Mouse (Mus musculus) urinary bladder, adult 18-20 months (tissue): ENCODE measurements around the gene Chrm5.
"Not testable (repeated sequence)": the region's sequence is repeated elsewhere in the genome, so short reads cannot be mapped to it uniquely, and the experiment has no call there.

Experiments
- DNase-seq, 2 experiments: peaks; one replicate each; pipeline ENCODE4 v3.0.0; 2022; ENCODE audit warnings: low spot score in 2 of 2, mixed read lengths in 2 of 2

The Chrm5 gene

DNA sequence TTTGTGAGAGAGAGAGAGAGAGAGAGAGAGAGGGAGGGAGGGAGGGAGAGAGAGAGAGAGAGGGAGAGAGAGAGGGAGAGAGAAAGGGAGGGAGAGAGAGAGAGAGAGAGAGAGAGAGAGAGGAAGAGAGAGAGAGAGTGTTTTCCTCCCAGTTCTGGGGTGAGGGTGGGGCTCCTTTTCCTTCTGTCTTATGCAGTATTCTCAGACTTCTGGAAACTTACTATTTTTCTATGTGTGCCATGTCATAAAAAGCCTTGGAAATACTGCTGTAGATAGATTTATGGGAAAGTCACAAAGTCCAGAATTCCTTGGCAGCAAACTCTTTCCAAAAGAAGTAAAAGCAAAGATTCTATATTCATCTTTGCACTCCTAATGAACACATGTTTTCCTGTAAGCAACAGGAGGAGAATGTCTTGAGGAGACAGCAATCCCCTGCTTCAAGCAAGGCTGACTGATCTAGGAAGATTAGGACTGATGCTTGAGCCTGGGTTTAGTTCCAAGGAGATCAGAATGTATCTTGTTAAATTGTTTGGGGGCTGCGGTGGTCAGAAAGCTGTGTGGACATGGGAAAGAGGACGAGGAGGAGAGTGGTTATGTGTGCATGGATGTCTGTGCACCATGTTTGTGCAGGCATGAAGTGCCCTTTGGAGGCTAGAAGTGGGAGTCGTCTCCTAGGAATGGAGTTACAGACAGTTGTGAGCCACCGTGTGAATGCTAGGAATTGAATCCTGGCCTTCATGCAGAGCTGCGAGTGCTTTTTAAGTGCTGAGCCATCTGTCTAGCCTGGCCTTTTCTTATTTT lies 2.2 kb upstream of the Chrm5 start:
- no peak for DNase-seq

DNA sequence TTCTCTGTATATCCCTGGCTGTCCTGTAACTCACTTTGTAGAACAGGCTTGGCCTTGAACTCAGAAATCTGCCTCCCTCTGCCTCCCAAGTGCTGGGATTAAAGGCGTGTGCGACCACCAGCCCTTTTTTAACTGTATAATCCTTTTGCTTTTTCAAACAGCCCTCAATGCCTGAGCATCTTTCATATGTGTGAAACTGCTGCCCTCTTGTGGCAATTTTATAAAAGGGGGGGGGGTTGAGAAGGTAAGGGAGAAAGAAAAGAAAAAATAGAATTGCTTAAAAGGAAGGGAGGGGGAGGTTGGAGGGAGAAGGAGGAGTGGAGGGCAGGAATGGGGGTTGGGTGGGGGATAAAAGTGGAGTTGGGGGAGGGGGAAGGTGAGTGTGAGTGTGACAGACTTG lies 995 bp upstream of the Chrm5 start:
- DNase-seq: no peak

DNA sequence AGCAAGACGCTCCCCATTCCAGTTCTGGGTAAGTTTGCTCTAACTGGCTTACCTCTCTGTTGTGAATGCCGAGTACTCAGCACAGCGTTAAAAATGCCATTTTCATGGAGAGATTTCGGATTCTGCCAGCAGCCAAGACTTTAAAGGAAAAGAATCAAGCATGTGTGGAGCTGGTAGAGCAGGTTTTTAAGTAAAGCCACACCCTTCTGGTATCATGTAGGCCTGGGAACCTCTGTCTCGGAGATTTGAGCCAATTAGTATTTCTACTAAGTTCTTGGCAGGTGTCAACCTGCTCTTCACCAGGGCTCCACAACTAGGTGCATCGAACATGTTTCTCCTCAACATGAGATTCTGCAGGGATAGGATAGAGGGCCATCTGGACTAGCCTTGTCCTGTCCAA lies 4.0 kb downstream of the Chrm5 start:
- no peak for DNase-seq

DNA sequence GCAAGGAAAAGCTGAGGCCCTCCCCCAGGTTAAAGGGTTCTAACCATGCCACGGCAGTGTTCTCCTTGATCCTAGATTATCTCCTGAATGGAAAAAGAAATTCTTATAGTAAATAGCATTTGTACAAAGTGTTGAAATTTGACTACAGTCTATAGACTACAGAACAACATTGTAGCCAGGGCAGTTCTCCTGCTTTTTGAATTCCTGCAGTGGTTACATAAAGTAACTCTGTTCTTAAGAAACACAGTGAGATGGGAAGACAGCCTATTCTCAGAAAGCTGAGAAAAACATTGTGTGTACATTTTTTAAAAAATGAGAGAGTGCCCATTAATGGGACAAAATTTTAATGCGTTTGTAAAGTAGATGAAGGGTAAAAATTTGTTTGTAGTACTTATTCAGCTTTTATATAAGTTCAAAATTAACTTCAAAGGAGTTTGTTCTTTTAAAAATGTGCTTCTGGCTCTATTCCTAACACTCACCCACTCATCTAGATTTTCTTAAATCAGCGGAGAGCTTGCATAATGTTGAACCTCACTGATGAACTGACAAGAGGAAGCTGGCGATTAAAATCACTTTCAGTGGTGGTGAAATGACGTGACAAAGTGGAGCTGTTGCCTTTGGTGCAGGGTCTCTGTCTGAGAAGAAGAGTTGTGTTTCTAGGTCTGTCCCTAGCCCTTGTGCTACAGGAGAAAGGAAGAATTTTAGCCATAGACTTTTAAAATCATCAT lies 5.4 kb downstream of the Chrm5 start:
- DNase-seq: no peak

DNA sequence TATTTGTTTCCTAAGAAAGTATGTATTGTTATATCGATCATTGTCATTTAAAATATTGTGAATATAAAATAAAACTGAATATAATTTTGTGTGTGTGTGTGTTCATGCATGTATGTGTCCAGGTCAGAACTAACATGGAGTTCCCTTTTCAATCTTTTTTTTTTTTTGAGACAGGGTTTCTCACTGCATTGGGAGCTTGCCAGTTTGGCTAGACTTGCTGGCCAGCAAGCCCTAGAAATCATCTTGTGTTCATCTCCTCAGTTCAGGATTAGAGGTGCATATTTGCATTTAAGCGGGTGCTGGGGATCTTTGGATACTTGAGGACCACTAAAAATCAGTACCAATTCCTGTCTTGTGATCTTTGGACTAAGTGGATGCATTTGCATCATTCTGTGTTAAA lies 8.5 kb downstream of the Chrm5 start:
- no peak for DNase-seq

DNA sequence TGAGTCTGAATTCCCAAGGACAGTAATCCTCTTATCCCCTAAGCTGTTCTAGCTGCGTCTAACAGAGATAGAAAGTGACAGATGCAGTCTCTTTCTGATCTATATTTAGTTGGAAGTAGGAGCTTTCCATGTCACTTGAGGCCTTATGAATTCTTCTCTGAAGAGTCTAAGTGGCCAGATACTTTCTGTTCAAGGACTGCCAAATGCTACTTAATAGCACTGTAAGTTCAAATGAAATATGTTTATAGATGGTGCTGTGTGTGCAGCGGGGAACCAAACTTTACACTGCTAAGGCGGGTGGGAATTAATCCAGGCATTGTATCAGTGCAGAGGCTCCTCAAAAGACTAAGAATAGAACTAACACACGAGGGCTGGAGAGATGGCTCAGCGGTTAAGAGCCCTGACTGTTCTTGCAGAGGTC lies 9.6 kb downstream of the Chrm5 start:
- DNase-seq: no peak

DNA sequence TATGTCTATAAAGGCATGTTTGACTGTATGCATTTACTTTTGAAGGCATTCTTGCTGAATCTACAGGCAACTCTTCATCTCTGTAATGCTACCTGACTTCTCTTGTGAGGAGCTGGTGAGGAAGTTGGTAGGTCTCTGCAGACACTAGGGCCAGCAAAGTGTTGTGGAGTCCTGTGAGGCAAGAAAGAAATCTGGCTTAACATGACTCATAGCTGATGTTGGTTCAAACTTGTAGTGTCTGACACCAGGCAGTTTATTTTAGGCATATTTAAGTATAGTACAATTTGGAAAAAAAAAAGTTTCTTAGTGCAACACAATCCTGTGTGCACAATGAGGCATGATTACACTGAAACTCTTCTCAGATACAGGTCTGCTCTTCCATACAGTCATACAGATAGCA lies 11.0 kb downstream of the Chrm5 start:
- no peak for DNase-seq

DNA sequence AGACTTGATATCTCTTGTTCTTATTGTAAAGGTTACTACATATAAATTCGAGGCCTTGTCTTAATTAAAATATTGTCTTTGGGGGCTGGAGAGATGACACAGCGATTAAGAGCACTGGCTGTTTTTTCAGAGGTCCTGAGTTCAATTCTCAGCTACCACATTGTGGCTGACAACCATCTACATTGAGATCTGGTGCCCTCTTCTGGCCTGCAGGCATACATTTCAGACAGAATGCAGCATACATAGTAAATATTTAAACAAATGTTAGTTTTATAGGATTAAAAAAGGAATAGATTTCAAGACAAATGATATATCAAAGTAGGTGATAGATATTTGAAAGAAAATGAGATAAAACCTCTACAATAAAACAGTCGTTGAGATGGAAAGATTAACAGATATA lies 20.0 kb downstream of the Chrm5 start:
- DNase-seq: no peak

DNA sequence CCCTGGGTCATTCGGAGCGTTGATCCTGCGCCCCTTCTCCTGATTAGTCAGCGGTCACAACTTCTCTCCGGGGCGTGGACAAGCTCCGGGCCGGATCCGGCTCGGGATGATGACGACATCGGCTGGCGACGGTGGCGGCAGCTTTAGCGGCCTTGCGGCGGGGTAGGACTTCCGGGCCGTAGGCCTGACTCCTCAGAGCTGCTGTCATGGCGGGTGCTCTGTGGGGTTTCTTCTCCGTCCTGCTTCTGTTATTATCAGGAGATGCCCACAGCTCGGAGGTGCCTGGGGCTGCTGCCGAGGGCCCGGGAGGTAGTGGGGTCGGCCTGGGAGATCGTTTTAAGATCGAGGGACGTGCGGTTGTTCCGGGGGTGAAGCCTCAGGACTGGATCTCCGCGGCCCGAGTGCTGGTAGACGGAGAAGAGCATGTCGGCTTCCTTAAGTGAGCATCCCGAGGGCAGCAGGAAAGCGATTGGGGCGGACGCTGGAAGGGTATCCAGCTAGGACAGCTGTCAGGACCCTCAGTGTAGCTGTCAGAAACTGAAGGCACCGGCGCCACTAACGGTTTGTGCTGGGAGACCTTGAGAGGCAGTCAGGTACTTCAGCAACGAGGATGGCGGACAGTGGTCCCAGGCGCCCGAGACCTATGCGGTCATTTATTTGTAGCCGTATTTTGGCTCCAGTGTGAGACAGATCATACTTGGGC lies 25.6 kb downstream of the Chrm5 start, which contains the start of gene Emc7:
TSS of gene Emc7 (plus strand) at position 136 of the 703 bp plus-strand sequence.
- peak; percentile 96 to 98 for DNase-seq

DNA sequence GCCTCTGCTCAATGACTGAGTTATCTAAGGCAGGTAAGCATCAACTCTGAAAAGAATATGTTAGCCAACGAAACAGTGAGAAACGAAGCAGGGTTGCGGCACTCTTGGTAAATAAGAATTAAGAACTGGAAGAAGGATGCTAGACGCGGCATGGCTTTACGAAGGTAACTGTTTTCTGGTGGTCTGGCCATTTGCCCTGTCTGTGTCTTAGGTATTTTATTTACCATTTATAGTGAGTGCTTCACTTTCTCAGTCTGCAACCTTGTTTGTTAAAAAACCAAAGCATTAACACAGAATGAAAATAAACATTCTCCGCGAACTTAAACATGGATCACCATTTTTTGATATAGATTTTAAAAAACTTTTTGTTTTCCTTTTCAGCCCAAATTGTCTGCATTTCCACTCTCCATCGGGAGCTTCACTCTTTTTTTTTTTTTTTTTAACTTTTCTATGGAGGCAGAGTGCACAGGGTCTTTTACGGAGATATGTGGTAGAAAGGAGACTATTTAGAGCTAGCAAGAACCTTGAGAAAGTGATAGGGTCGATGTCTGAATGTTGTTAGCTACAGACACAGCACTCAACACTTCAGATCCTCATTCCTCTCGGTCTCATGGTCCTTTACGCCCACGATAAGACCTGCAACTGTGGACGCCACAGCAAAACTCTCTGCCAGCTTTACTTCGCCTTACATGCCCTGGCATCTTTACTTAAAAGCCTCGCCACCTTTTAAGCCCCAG lies 26.3 kb downstream of the Chrm5 start:
- DNase-seq: no peak

DNA sequence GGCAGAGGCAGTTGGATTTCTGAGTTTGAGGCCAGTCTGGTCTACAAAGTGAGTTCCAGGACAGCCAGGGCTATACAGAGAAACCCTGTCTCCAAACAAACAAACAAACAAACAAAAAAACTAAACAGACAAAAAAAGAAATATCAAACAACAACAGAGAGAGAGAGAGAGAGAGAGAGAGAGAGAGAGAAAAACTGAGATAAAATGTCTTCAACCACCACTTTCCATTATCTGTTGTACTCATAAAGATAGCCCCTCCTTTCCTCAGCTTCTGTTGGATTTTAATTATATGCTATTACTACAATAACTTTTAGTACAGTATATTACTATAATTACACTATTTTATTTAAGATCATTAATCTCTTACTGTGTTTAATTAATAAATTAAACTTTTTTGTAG lies 28.1 kb downstream of the Chrm5 start:
- not testable (repeated sequence) for DNase-seq

DNA sequence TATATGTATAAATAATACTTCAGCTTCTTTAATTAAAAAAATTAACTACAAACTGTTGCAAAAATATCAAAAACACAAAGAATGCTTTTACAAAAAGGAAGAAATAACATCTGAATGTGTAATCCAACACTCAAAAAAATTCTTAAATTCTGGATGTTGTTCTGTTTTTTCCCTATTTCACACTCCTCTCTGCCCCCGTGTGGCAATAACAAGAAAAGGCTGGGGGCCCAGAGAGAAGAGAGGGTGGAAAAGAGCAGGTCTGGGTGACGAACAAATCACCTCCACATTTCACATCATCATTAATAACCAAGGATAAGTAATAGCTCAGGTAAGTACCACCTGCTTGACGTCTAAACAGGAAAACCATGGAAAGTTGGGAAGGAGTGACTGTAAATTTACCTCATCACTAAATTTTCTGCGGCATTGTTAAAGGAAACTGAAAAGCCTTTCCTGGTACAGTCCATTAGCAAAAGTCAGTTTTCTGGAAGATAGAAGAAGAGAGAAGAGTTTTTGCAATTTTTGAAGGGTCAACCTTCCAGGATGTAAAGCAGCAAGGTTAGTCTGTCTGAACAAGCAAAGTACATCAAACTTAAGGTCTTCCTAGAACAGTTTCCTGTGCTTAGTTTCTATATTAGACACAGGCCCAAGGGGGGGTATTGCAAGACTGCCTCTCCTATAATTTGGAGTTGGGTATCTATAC lies 30.8 kb downstream of the Chrm5 start:
- no peak for DNase-seq

DNA sequence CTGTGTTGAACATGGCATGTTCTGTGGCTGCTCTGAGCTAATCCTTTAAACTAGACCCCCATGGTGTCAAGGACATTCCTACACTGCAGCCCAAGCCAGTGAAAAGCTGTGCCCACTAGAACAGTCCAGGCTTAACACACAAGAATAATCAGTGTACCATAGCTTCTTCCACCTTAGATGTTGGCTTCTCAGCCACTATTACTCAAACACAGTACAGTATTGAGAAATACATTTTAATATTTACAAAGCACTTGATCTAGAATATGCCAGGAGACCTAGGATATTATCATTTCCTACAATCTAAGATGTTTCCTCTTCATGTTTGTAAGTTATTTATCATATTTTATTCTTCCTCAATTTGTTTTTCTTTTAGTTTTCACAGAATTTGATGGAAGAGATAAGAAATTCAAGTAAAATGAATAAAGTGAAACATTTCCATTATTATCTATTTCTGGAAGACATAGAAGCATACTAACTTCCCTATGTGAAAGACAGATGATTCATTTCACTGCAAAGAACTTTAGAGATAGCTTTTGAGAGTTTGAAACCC lies 32.0 kb downstream of the Chrm5 start:
- no peak for DNase-seq

DNA sequence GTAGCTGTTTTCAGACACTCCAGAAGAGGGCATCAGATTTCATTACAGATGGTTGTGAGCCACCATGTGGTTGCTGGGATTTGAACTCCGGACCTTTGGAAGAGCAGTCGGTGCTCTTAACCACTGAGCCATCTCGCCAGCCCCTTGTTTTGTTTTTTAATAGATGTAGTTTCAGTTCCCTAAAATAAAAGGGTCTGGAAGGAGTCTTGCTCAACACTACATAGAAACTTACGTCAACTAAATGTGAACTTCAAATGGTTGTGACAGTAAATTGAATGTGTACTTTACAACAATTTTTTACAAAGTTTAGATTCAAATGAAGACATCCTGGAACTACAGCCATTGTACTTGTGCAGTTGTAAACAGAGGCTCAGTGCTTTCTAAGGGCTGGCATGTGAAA lies 32.5 kb downstream of the Chrm5 start:
- DNase-seq: not testable (repeated sequence)

DNA sequence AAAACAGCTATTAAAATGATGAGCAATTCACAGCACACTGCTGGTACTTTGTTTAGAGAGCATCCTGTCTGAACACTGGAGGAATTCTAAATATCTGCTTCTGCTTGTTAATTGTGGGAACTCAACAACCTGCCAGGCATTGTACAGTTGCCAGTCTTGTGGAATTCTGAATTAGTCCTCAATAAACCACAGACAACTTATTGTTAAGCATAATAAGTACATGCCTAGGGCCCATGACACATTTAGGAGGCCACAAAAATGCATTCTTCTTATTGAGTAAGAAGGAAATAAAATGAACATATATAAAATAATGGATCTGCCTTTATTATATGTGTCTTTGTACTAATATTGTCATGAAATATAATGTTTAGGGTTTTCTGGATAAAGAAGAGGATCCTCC lies 35.1 kb downstream of the Chrm5 start:
- DNase-seq: no peak

DNA sequence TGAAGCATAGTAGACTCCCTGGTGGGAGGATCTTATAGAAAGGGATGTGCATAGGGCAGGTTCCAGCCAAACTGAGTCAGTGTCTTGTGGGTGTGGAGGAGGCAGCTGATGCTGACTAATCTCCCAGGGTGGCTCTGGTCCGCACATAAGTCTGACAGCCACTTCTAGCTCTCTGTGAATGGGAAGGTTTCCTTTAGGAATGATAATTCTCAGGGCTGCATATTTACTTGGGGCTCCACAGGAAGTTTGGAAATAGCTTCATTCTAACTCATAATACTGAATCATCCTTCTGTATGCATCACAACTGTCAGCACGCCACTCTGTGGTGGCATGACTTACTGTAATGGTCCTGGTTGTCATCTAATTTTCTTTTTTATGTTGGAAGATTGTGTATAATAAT lies 37.1 kb downstream of the Chrm5 start:
- no peak for DNase-seq

DNA sequence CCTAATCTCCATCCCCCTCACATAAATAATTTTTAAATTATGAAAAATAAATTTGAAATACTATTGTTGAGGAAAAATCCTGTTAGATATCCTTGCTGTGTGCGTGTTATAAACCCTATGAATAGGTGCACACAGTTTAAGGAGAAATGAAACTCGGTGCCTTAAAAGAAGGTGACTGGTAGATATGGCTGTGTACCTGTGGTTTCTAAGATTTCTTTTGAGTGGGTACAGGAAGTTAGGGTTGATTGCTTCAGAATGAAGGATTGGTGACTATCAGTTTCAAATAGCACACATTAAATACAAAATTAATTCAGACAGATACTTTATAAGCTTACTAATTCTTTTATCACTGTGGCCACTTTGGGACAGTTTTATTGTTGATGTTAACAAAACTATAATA lies 43.0 kb downstream of the Chrm5 start:
- DNase-seq: no peak

DNA sequence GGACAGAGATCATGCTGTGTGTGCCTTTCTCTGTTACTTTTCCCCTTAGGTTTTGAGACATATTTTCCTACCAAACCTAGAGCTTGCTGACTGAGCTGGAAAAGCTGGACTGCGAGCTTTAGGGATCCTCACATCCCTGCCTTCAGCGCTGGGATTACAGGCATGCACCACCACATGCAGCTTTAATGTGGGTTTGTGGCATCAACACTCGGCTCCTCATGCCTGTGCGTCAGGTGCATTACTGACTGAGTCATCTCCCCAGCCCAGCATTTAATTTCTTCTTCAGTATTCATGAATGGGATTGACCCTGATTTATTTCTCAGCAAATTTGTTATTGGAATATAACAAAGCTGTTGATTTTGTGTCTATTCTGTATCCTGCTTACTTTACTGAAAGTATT lies 44.3 kb downstream of the Chrm5 start:
- DNase-seq: no peak

DNA sequence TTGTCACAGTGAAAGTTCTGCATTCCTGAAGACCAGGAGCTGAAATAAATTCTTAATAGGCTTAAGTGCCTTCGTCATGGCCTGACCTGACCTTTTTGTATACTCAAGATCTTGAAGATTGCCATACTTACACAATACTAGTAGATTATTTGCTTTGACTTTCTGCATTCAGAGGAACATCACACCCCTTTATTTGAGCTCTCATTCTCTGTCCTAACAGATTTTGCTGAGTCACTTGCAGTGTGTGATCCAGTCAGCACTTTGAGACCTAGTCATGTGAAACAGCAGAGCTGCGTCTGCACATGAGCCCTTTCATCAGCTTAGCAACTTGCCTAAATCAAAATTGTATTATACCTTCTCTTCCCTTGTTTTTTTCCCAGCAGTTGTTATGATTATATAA lies 47.2 kb downstream of the Chrm5 start:
- DNase-seq: no peak

DNA sequence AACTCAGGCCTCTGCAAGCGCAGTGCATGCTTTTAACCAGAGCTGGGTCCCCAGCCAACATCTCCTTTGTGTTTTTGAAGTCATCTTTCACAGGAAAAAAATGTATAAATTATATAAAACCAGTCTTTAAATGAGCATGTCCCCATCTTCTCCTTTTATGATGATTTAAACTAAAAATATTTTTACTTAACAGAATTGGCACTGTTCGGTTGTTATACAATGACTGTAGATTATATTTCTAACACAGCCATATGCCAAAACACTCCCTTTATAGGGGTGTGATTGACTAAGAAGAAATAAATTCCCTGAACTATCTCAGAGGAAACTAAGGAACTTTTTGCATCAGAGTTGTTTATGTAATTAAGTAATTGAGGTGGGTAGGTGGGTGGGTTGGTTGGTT lies 48.0 kb downstream of the Chrm5 start:
- no peak for DNase-seq

DNA sequence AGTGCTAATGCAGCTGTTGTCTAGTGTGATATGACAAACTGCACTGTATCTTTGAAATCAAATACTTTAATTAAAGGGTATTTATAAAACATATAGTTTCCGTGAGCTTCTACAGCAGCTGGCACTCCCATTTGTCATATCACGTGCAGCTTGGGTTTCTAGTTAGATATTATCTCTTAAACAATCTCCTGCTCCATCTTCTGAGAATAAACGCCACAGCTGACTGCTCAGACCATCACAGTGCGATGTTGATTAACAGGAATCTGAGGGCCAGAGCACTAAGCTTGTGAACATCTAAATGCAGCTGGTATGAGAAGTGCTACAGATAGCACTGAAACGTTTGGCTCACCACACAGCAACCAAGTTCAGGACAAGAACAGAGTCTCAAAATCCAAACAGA lies 50.2 kb downstream of the Chrm5 start:
- no peak for DNase-seq
